In the genomic region with DNA sequence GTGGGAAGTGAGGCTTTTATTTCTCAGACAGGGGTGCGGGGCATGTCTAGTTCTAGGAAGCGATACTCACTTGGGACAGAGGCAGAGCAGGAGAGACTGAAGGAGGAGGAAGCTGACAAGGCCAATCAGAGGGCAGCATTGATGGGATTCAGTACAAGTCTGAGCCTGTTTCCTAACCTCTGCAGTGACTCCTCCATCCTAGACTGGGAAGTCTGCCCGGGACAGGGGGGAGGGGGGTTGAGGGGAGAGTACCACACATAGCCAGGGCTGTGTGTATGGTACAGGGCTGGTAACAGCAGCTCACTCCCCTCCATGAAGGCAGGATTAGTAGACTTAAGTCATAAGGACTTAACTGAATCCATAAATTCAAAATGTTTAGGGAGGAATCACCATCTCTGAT, we compare ENCODE assay signal across 15 mouse cellular contexts. TPM values are rescaled to one million over a fixed set of nuclear protein-coding genes. Genes with fewer than 3 reads are reported as not detected.
DNase-seq lines count a peak whose midpoint lies in the region; ATAC-seq and TF ChIP-seq lines count a peak whose summit lies in the region.
"Had no signal": no experiment of that assay in that cellular context is flagged by ENCODE, and none has a peak within 500 bp of the region (broad histone marks: within the 10 kb centered on the region; RNA-seq: fewer than 3 reads in every experiment).

No protein-coding gene starts in this region.

- no peaks in the 10 kb centered on the region for H3K36me3 ChIP-seq in heart, adult 2 months (ENCODE audit: control insufficient read depth, insufficient read depth, low read length)
- no peaks in the 10 kb centered on the region for H3K36me3 ChIP-seq in kidney, embryonic 16.5 days (ENCODE audit: insufficient read depth, low read length)
- H3K36me3 ChIP-seq in intestine, embryonic 16.5 days (ENCODE audit: control insufficient read depth, insufficient read depth, low read length), result no peaks in the 10 kb centered on the region
- H3K36me3 ChIP-seq: embryonic facial prominence, embryonic 15.5 days; G1E had no signal

- 0 out of 2 replicates have a peak, but pooled peaks have one; percentile 54 for ATAC-seq in kidney, embryonic 16.5 days (ENCODE audit: low FRiP score, low TSS enrichment)
- peak; percentile 36; the same call in 1 of the 2 replicates for ATAC-seq in intestine, embryonic 16.5 days
- ATAC-seq: activated CD4-positive, CD25-positive, alpha-beta regulatory T cell, adult 4 months had no signal

- TF ChIP-seq EP300 in heart, adult 2 months (IDR thresholded peaks at IDR 0.05; ENCODE audit: insufficient read depth, low read depth, low read length), result 0 out of 2 replicates have a peak, but pooled peaks have one; percentile 16

- H3K79me2 ChIP-seq in heart, adult 2 months (replicated peaks; ENCODE audit: control insufficient read depth, insufficient read depth, low read length), result no peaks in the 10 kb centered on the region

- no peak overlapping the region for H3K9ac ChIP-seq in heart, adult 2 months (ENCODE audit: low read depth, low read length)
- H3K9ac ChIP-seq in kidney, embryonic 16.5 days (replicated peaks; ENCODE audit: low read length), result no peak overlapping the region
- no peak overlapping the region for H3K9ac ChIP-seq in intestine, embryonic 16.5 days (ENCODE audit: low read depth, low read length)
- H3K9ac ChIP-seq: embryonic facial prominence, embryonic 15.5 days had no signal

- peaks cover 2% of the 10 kb centered on the region for H3K4me1 ChIP-seq in heart, adult 2 months (ENCODE audit: control insufficient read depth, insufficient read depth, low read length)
- peaks cover 8% of the 10 kb centered on the region; the same call in 1 of the 2 replicates for H3K4me1 ChIP-seq in kidney, embryonic 16.5 days (ENCODE audit: insufficient read depth, low read length)
- no peaks in the 10 kb centered on the region for H3K4me1 ChIP-seq in intestine, embryonic 16.5 days (ENCODE audit: control insufficient read depth, insufficient read depth, low read length)

- no peak for TF ChIP-seq POLR2A in heart, adult 2 months (IDR thresholded peaks at IDR 0.05; ENCODE audit: insufficient read depth, low read depth, low read length)

- intact Hi-C loops in heart, adult 2 months (cut with DNase I), result no loop called here
- intact Hi-C loops in heart, postnatal 25 days (cut with DNase I), result no loop called here

- WGBS in heart, adult 2 months, result 25% methylated on average over 3 of the region's 3 CpGs
- 57% methylated on average over 3 of the region's 3 CpGs for WGBS in kidney, embryonic 16.5 days
- 62% methylated on average over 3 of the region's 3 CpGs for WGBS in intestine, embryonic 16.5 days

- H3K4me2 ChIP-seq in kidney, embryonic 16.5 days (replicated peaks; ENCODE audit: low read depth, low read length), result no peak overlapping the region
- H3K4me2 ChIP-seq in intestine, embryonic 16.5 days (ENCODE audit: low read depth, low read length), result no peak overlapping the region
- H3K4me2 ChIP-seq: embryonic facial prominence, embryonic 15.5 days had no signal

- H3K9me3 ChIP-seq in kidney, embryonic 16.5 days (ENCODE audit: low read length), result no peaks in the 10 kb centered on the region
- H3K9me3 ChIP-seq in intestine, embryonic 16.5 days (ENCODE audit: control insufficient read depth, low read length), result no peaks in the 10 kb centered on the region
- H3K9me3 ChIP-seq: embryonic facial prominence, embryonic 15.5 days had no signal

- no peak overlapping the region for H3K4me3 ChIP-seq in heart, adult 2 months
- no peak overlapping the region for H3K4me3 ChIP-seq in kidney, embryonic 16.5 days (ENCODE audit: low read length)
- no peak overlapping the region for H3K4me3 ChIP-seq in intestine, embryonic 16.5 days (ENCODE audit: low read length)
- H3K4me3 ChIP-seq: embryonic facial prominence, embryonic 15.5 days had no signal

- H3K27me3 ChIP-seq in heart, adult 2 months (ENCODE audit: control insufficient read depth, insufficient read depth, low read length), result no peaks in the 10 kb centered on the region
- no peaks in the 10 kb centered on the region for H3K27me3 ChIP-seq in kidney, embryonic 16.5 days (ENCODE audit: insufficient read depth, low read length)
- no peaks in the 10 kb centered on the region for H3K27me3 ChIP-seq in intestine, embryonic 16.5 days (replicated peaks; ENCODE audit: control insufficient read depth, insufficient read depth, low read length)
- H3K27me3 ChIP-seq: embryonic facial prominence, embryonic 15.5 days had no signal

- H3K27ac ChIP-seq in heart, adult 2 months, result no peak overlapping the region
- no peak overlapping the region for H3K27ac ChIP-seq in kidney, embryonic 16.5 days (ENCODE audit: low read length)
- H3K27ac ChIP-seq in intestine, embryonic 16.5 days (ENCODE audit: low read length), result no peak overlapping the region
- H3K27ac ChIP-seq: embryonic facial prominence, embryonic 15.5 days had no signal

- peak in 1 of 2 experiments; percentile 37 for DNase-seq in heart, adult 2 months
- no peak for DNase-seq in heart, postnatal 25 days (ENCODE audit: low spot score)
- no peak for DNase-seq in kidney, postnatal 14 days
- DNase-seq in adipocyte (ENCODE audit: low spot score), result peak; percentile 30
- no peak for DNase-seq in cerebellum, adult 9-11 months
- DNase-seq in left cerebral cortex, adult 18-20 months (ENCODE audit: low spot score in 2 of 2), result no peak
- DNase-seq: cerebellum, adult 9-10 months; layer of hippocampus, adult 9-11 months; right cerebral cortex, postnatal 25 days; thymus, postnatal 4 days had no signal

- no peak for TF ChIP-seq CTCF in heart, adult 2 months (IDR thresholded peaks at IDR 0.05)

RNA-seq across cellular contexts. Expression of gene Myom3, which starts 20.7 kb away (rescaled TPM):
- total RNA-seq in heart, adult 2 months (2021), result 1 to 10 TPM in 1 of 2 experiments, under 1 TPM in 1; 0.61 to 1.5 TPM
- 1.4 and 1.6 TPM in 2 replicates for polyA plus RNA-seq in heart, adult 2 months (2012; rRNA removed)
- under 1 TPM; 0.64 to 0.88 TPM for total RNA-seq in heart, postnatal 25 days (2021)
- polyA plus RNA-seq in kidney, embryonic 16.5 days (2015; fragmentation: Nextera tagmentation; extraction: Ambion mirVana), result 0.76 and 0.86 TPM in 2 replicates
- polyA plus RNA-seq in intestine, embryonic 16.5 days (2015; fragmentation: Nextera tagmentation; extraction: Ambion mirVana), result 0.88 and 1.1 TPM in 2 replicates
- 1 to 10 TPM in 1 of 2 experiments, under 1 TPM in 1; 0.77 to 1.7 TPM for total RNA-seq in left cerebral cortex, adult 18-20 months (2021)
- polyA plus RNA-seq: activated CD4-positive, CD25-positive, alpha-beta regulatory T cell, adult 4 months; G1E had no signal

RNA-seq across cellular contexts. Expression of gene Il22ra1, which starts 52.3 kb away (rescaled TPM):
- under 1 TPM; 0.30 to 0.42 TPM for total RNA-seq in heart, adult 2 months (2021)
- 0.15 and 0.23 TPM in 2 replicates for polyA plus RNA-seq in heart, adult 2 months (2012; rRNA removed)
- under 1 TPM; 0.13 to 0.28 TPM for total RNA-seq in heart, postnatal 25 days (2021)
- polyA plus RNA-seq in kidney, embryonic 16.5 days (2015; fragmentation: Nextera tagmentation; extraction: Ambion mirVana), result 0.11 TPM in 1 of 2 replicates, not detected in the other
- polyA plus RNA-seq in intestine, embryonic 16.5 days (2015; fragmentation: Nextera tagmentation; extraction: Ambion mirVana), result 6.6 and 7.9 TPM in 2 replicates
- total RNA-seq in left cerebral cortex, adult 18-20 months (2021), result under 1 TPM in 1 of 2 experiments, not detected in 1; 0.14 TPM
- polyA plus RNA-seq: activated CD4-positive, CD25-positive, alpha-beta regulatory T cell, adult 4 months; G1E had no signal
